ENCODE assay signal across 14 mouse cellular contexts in the genomic region with DNA sequence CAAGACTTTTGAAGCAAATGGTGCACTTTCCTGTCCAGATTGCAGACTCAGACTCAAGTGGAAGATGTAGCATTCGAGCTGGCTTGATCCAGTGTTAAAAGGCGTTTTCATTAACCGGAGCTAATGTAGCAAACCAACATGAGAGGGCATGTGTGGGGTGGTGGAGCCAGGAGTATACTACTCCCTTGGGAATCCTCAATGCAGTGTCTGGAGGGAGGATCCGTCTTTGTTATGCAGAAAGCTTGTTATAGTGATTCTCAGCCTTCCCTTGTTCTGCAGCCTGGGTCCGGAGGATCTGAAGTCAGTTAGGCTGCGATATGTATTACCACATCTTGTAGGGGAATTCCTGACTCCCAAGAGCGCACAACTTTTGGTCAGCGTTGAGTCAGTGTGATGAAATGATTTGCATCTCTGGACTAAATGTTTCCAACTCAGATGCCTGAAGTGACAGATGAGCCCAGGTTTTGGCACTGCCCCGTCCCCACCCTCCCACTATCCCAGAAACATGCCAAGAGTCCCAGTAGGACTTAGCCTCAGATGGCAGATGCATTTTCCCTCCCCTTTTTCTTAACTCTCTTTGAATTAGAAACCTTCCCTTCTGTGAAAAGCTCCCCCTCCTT.
DNase-seq lines count a peak whose midpoint lies in the region; ATAC-seq lines count a peak whose summit lies in the region.
"Had no signal": no experiment of that assay in that cellular context is flagged by ENCODE, and none has a peak within 500 bp of the region (broad histone marks: within the 10 kb centered on the region; RNA-seq: fewer than 3 reads in every experiment).

No protein-coding gene starts in this region.

- intact Hi-C loops in heart, postnatal 14 days (cut with DNase I) = no loop called here

- peak; percentile 83 for DNase-seq in heart, adult 11 months
- no peak for DNase-seq in heart, postnatal 14 days
- DNase-seq in 3T3-L1 (ENCODE audit: low read depth, low spot score) (peak; percentile 97), ES-CJ7 (ENCODE audit: low read depth, low spot score) (peak; percentile 60), adipocyte (ENCODE audit: low spot score) (peak; percentile 74)
- DNase-seq in lung, adult 18-20 months = no peak
- DNase-seq in ovary, postnatal 36 days (ENCODE audit: low spot score) = no peak
- DNase-seq: cerebellum, adult 2 months; layer of hippocampus, adult 9-11 months; lung, postnatal 14 days; thymus, postnatal 36 days had no signal

- no peak for ATAC-seq in inflammation-experienced regulatory T-cells, adult 6 months
- ATAC-seq: intestine, embryonic 16.5 days; midbrain, embryonic 16.5 days had no signal

Comparison
In these comparisons a context has a peak if more than half of its experiments do, and no peak if none do; other contexts are left out.
1. DNase-seq: peak in heart, adult 11 months (single experiment), 3T3-L1 (single experiment), ES-CJ7 (single experiment) and adipocyte (single experiment); none in heart, postnatal 14 days (0 of 2), lung, adult 18-20 months (0 of 2) and ovary, postnatal 36 days (single experiment).